Mouse (Mus musculus): Measurements from ENCODE around the gene Pdxp. TPM values are rescaled to one million over a fixed set of nuclear protein-coding genes. Genes with fewer than 3 reads are reported as not detected.
"Not testable (repeated sequence)": the region's sequence is repeated elsewhere in the genome, so short reads cannot be mapped to it uniquely, and the experiment has no call there.

The Pdxp gene
- polyA plus RNA-seq (2016; fragmentation: Nextera tagmentation; extraction: Ambion mirVana) = 27.3 and 29.8 TPM in 2 replicates

- Histone ChIP-seq H3K27ac (replicated peaks) (peak within 1 kb of the TSS; percentile 95), H3K4me1 (peaks cover 51% of the 10 kb centered on the region), H3K36me3 (peaks cover 34% of the 10 kb centered on the region), H3K4me3 (peak within 1 kb of the TSS; percentile 91), H3K27me3 (ENCODE audit: low read depth, poor library complexity, severe bottlenecking) (no peaks in the 10 kb centered on the region), H3K9me3 (replicated peaks) (no peaks in the 10 kb centered on the region)
- under 1% methylated on average over 51 of the region's 51 CpGs for WGBS
- DNase-seq (ENCODE audit: low spot score) = peak; percentile 99
These were observed at the start of gene Pdxp for GRCm38 (mm10) chr15:78913632-78914090. Gene Pdxp (plus strand): TSS chr15:78913919.

DNA sequence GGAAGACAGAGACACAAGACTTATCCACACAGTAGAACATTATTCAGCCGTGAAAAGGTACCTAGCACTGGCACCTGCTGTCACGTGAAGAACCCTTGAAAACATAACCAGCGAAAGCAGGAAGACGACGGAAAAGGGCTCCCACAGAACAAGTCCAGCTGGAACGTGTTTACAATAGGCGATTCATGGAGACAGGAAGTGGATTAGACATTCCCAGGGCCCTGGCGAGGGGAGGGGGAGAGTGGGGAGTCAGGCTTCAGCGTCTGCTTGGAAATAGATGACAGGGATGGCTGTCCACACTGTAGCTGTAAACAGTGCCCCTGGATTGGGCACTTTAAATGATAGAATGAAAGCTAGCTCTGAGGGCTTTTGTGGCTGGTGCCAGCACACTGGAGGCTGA, 45.3 kb upstream of the Pdxp start:
- DNase-seq (ENCODE audit: low spot score) = peak; percentile 33
- WGBS = 48% methylated on average over 9 of the region's 9 CpGs
- Histone ChIP-seq H3K4me1 (peaks cover 31% of the 10 kb centered on the region), H3K9me3 (replicated peaks) (no peaks in the 10 kb centered on the region), H3K27ac (replicated peaks) (peak overlapping the region; percentile 69), H3K36me3 (no peaks in the 10 kb centered on the region), H3K4me3 (peak overlapping the region; percentile 14; the same call in 1 of the 2 replicates), H3K27me3 (ENCODE audit: low read depth, poor library complexity, severe bottlenecking) (no peaks in the 10 kb centered on the region)

- no peak for DNase-seq (ENCODE audit: low spot score)
These were observed 44.9 kb upstream of the Pdxp start for GRCm38 (mm10) chr15:78868826-78869233.

GRCm38 (mm10) chr15:78869775-78870174, 43.9 kb upstream of the Pdxp start:
- 28% methylated on average over 6 of the region's 6 CpGs for WGBS
- Histone ChIP-seq H3K27me3 (ENCODE audit: low read depth, poor library complexity, severe bottlenecking) (no peaks in the 10 kb centered on the region), H3K27ac (replicated peaks) (no peak overlapping the region), H3K4me3 (no peak overlapping the region), H3K4me1 (peaks cover 32% of the 10 kb centered on the region), H3K36me3 (no peaks in the 10 kb centered on the region), H3K9me3 (replicated peaks) (no peaks in the 10 kb centered on the region)
- peak; percentile 54 for DNase-seq (ENCODE audit: low spot score)

More at GRCm38 (mm10) chr15:78868826-78869233, 44.9 kb upstream of the Pdxp start:
- 60% methylated on average over 7 of the region's 7 CpGs for WGBS
- peak overlapping the region; percentile 69 for H3K27ac ChIP-seq (replicated peaks)
- peaks cover 31% of the 10 kb centered on the region for H3K4me1 ChIP-seq
- H3K36me3 ChIP-seq = no peaks in the 10 kb centered on the region
- H3K4me3 ChIP-seq = peak overlapping the region; percentile 14; the same call in 1 of the 2 replicates
- no peaks in the 10 kb centered on the region for H3K27me3 ChIP-seq (ENCODE audit: low read depth, poor library complexity, severe bottlenecking)
- H3K9me3 ChIP-seq (replicated peaks) = no peaks in the 10 kb centered on the region

DNA sequence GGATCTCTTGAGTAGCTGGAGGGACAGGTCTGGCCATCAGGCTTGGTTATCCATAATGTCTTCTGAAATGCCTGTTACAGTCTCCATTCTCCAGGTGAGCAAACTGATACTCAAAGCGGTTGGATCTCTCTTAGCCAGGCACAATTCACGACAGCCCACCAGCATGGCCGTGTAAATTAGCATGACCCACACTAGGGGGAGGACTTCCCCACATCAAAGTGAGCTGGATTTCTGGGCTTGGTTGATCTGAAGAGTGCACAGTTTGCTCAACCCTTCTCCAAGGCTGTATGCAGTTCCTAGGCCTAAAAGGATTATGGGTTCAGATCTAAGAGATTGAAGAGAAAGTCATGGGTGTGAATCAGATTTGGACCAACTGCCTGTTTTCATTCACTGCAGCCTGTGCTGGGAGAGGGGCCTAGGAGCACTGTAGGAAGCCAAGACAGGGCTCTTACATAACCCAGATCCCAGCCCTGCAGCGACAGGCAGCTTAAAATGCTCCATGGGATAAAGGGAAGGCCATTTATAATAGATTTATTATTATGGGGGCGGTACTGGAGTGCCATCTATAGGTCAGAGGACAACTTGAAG, 41.6 kb upstream of the Pdxp start:
- WGBS = 65% methylated on average over 5 of the region's 5 CpGs
- peaks cover 51% of the 10 kb centered on the region for H3K4me1 ChIP-seq
- no peak overlapping the region for H3K4me3 ChIP-seq
- H3K9me3 ChIP-seq (replicated peaks) = no peaks in the 10 kb centered on the region
- no peak for DNase-seq (ENCODE audit: low spot score)
- no peaks in the 10 kb centered on the region for H3K27me3 ChIP-seq (ENCODE audit: low read depth, poor library complexity, severe bottlenecking)
- H3K36me3 ChIP-seq = no peaks in the 10 kb centered on the region
- H3K27ac ChIP-seq (replicated peaks) = no peak overlapping the region

DNA sequence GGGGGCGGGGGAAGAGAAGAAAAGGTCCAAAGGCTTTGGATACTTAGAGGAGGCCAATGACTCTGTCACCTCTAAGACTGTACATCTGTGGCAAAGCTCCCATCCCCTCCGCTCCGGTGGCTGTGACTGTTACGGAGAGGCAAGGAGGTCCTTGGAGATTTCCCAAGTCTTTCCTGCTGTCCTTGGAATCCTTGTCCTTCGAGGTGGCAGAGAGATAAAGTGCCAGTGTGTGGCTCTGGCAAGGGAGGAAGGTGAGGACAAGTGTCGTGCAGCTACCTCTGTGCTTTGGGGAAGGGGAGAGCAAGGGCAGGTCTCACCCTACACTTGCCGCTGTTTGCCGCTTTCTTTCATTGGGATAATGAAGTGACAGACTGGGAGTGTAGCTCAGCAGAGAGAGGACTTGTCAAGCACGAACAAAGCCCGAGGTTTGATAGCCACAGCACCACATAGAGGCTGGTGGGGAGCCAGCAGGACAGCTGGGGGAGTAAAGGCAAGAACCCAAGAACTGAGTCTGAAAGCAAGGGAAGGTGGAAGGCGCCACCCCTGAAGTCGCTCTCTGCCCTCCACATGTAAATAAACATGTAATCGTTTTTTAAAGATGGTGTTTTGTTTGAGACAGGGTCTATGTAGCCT, 39.8 kb upstream of the Pdxp start:
- no peaks in the 10 kb centered on the region for H3K36me3 ChIP-seq
- peak overlapping the region; percentile 52; the same call in 1 of the 2 replicates for H3K27ac ChIP-seq (replicated peaks)
- 53% methylated on average over 13 of the region's 13 CpGs for WGBS
- peaks cover 48% of the 10 kb centered on the region for H3K4me1 ChIP-seq
- DNase-seq (ENCODE audit: low spot score) = no peak
- no peaks in the 10 kb centered on the region for H3K27me3 ChIP-seq (ENCODE audit: low read depth, poor library complexity, severe bottlenecking)
- no peak overlapping the region for H3K4me3 ChIP-seq
- H3K9me3 ChIP-seq (replicated peaks) = no peaks in the 10 kb centered on the region

GRCm38 (mm10) chr15:78874989-78875388, 38.7 kb upstream of the Pdxp start:
- H3K4me3 ChIP-seq = no peak overlapping the region
- no peak for DNase-seq (ENCODE audit: low spot score)
- no peak overlapping the region; the same call in 1 of the 2 replicates for H3K27ac ChIP-seq (replicated peaks)
- H3K9me3 ChIP-seq (replicated peaks) = no peaks in the 10 kb centered on the region
- H3K4me1 ChIP-seq = peaks cover 54% of the 10 kb centered on the region
- H3K27me3 ChIP-seq (ENCODE audit: low read depth, poor library complexity, severe bottlenecking) = no peaks in the 10 kb centered on the region
- peaks cover 3% of the 10 kb centered on the region for H3K36me3 ChIP-seq
- 81% methylated on average over 8 of the region's 8 CpGs for WGBS

DNA sequence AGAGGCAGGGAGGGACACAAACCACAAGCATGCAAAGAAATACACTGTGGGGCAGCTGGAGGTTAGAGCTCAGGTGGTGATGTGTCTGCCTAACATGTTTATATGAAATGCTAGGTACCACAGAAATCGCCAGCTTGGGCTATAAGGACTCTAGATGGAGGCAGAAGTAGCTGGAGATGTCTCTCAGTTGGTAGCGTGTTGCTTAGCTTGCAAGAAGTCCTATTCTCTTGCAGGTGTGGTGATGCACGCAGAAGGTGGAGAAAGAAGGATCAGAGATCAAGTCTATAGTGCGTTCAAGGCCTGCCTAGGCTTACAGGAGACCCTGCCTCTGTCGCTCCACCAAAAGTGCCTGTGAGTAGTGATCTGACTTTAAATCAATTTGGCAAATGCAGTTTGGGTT, 38.2 kb upstream of the Pdxp start:
- Histone ChIP-seq H3K4me3 (peak overlapping the region; percentile 60), H3K4me1 (peaks cover 58% of the 10 kb centered on the region), H3K27me3 (ENCODE audit: low read depth, poor library complexity, severe bottlenecking) (no peaks in the 10 kb centered on the region), H3K36me3 (peaks cover 7% of the 10 kb centered on the region), H3K27ac (replicated peaks) (peak overlapping the region; percentile 96), H3K9me3 (replicated peaks) (no peaks in the 10 kb centered on the region)
- no peak for DNase-seq (ENCODE audit: low spot score)
- WGBS = 81% methylated on average over 5 of the region's 5 CpGs

DNA sequence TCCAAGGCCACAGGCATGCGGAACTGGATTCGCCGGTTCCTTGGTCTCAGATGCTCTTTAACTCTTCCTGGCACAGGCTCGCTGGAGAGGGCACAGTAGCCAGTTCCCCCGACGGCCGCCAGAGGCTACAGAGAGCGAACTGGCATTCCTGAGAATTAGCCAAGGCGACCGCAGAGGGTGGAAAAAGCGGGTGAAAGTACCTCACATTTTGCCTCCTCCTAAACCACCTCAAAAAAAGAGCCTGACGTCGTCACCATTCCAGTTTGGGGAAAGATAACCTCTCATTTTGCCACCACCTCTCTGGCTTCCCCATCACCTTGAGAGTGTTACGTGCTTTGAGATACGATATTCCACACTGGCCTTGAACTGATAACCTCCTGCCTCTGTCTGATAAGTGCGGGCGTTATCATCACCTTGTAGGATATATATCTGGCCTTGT, 37.4 kb upstream of the Pdxp start:
- H3K27me3 ChIP-seq (ENCODE audit: low read depth, poor library complexity, severe bottlenecking) = no peaks in the 10 kb centered on the region
- peaks cover 15% of the 10 kb centered on the region for H3K36me3 ChIP-seq
- H3K9me3 ChIP-seq (replicated peaks) = no peaks in the 10 kb centered on the region
- H3K4me1 ChIP-seq = peaks cover 61% of the 10 kb centered on the region
- DNase-seq (ENCODE audit: low spot score) = peak; percentile 85
- H3K27ac ChIP-seq (replicated peaks) = peak overlapping the region; percentile 96
- H3K4me3 ChIP-seq = peak overlapping the region; percentile 60
- WGBS = 6% methylated on average over 17 of the region's 17 CpGs

DNA sequence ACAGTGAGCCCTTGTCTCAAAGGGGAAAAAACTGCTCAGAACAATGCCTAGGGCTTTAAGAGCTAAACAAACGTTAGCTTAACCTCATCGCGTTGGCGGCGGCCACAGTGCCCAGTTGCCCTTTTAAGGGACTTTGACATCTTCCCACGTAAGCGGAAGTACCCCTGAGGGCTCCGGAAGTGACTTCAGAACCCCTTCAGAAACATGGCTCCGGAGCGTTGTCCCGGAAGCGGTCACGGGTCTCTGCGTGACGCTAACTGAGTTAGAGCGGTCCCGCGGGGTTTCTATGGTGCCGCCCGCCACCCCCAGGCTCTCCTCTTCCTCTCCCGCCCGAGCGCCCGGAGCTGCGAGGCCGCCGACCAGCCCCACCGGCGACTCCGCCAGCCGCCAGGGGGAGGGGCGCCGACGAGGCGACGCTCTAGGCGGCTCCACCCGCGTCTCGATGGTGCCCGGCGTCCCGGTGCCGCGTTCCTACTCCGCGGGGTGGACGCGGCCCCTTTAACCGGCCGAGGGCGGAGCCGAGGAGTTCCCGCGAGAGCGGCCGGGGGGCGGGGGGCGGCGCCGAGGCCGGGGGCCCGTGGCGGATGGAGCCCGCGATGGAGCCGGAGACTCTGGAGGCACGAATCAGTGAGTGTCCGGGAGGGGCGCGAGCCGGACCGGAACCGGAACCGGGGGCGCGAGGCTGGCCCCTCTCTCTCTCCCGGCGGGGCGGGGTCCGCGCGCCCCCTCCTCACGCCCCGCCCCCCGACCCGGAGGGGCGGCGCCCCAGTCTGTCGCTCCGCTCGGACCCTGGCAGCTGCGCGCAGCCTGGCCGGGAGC, 36.5 kb upstream of the Pdxp start, which contains the start of gene Gga1:
TSS of gene Gga1 (plus strand) at position 200 of the 819 bp plus-strand sequence.
- Histone ChIP-seq H3K27ac (replicated peaks) (peak within 1 kb of the TSS; percentile 96), H3K9me3 (replicated peaks) (no peaks in the 10 kb centered on the region), H3K36me3 (peaks cover 24% of the 10 kb centered on the region), H3K4me3 (peak within 1 kb of the TSS; percentile 60), H3K4me1 (peaks cover 58% of the 10 kb centered on the region), H3K27me3 (ENCODE audit: low read depth, poor library complexity, severe bottlenecking) (no peaks in the 10 kb centered on the region)
- DNase-seq (ENCODE audit: low spot score) = peak; percentile 96
- under 1% methylated on average over 90 of the region's 95 CpGs for WGBS

GRCm38 (mm10) chr15:78877810-78878390, 35.8 kb upstream of the Pdxp start:
- H3K4me1 ChIP-seq = peaks cover 52% of the 10 kb centered on the region
- H3K27ac ChIP-seq (replicated peaks) = peak overlapping the region; percentile 96
- no peaks in the 10 kb centered on the region for H3K9me3 ChIP-seq (replicated peaks)
- H3K4me3 ChIP-seq = peak overlapping the region; percentile 60
- no peaks in the 10 kb centered on the region for H3K27me3 ChIP-seq (ENCODE audit: low read depth, poor library complexity, severe bottlenecking)
- 1% methylated on average over 17 of the region's 17 CpGs for WGBS
- no peak for DNase-seq (ENCODE audit: low spot score)
- H3K36me3 ChIP-seq = peaks cover 31% of the 10 kb centered on the region

DNA sequence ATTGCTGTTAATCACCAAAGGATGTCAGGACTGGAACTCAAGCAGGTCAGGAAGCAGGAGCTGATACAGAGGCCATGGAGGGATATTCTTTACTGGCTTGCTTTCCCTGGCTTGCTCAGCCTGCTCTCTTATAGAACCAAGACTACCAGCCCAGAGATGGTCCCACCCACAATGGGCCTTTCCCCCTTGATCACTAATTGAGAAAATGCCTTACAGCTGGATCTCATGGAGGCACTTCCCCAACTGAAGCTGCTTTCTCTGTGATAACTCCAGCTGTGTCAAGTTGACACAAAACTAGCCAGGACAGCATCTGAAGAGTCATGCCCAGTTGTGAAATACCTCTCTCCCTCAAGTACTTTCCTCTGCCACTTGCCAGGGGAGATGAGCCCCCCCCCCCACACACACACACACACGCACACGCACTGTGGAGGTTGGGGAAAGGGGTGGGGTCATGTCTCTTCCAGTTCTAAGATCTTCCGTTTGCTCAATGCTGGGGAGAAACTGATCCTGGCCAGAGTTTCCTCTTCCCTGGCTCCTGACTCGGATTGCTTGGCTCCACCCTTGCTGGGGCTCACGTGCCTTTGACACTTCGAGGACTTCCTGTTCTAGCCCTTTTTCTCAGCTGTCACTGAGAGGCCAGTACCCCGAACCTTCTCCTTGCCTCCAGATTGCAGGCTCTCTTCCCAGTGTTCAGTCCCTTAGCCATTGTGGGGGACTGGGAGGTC, 34.8 kb upstream of the Pdxp start:
- H3K4me3 ChIP-seq; H3K9me3 ChIP-seq (replicated peaks); DNase-seq (ENCODE audit: low spot score); H3K27me3 ChIP-seq (ENCODE audit: low read depth, poor library complexity, severe bottlenecking): not testable (repeated sequence)
- 82% methylated on average over 7 of the region's 7 CpGs for WGBS
- H3K27ac ChIP-seq (replicated peaks) = 0 out of 2 replicates have a peak overlapping the region, but pooled peaks have one; percentile 42
- peaks cover 41% of the 10 kb centered on the region for H3K36me3 ChIP-seq
- peaks cover 48% of the 10 kb centered on the region for H3K4me1 ChIP-seq
